Mouse (Mus musculus) mouse embryonic stem cell (cell line): ENCODE measurements around the gene Abhd8.

Experiments
- in situ Hi-C, 2 experiments: fragments of 300-500 bp; cut with MboI; formaldehyde crosslinking; loops; 1 replicate in 1 of 2; 3 replicates in 1 of 2; pipeline ENCODE4 v1.14.3; 2019 to 2020; ENCODE audit warnings: low sequenced_read_pairs in 2 of 2, low pct_unique_long_range_greater_than_20kb in 1 of 2, mixed read lengths in 1 of 2; ENCODE audit not compliant: unreplicated experiment in 1 of 2

Gene Abhd8

DNA sequence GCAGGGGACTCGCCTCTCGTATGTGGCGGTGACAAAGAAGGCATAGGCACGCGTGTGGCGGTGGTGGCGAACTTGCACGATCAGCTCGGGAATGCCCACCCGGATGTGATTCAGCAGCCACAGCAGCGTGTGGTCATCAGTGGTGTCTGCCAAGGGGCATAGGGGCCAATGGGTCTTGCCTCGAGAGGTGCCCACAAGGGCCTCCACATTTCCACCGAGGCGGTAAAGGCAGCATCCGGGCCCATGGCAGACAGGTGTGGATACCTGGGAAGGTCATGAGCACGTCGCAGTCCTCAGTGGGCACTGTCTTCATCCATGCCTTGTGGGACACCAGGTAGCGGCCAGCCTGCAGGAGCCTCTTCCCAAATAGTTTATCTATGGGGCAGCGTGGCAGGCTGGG lies 21.3 kb upstream of the Abhd8 start:
- in situ Hi-C loops, result no loop called here

DNA sequence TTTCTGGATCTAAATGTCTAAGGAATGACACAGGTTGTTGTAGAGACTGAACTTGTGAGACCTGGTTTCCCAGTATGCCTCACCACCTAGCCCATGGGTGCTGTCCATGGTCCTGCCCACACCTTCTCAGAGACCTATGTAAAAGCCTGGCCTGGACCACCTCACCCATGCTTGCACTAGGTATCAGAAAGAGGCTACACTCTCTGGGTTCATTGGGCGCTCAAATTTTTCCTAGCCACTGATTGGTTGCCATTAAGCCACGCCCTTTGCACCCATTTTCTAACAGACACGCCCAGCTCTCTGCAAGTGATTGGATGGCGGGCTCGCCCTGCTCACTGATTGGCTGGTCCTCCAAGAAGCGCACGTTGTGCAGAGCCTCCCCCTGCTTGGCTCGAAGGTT lies 20.5 kb upstream of the Abhd8 start:
- in situ Hi-C loops, result no loop called here

DNA sequence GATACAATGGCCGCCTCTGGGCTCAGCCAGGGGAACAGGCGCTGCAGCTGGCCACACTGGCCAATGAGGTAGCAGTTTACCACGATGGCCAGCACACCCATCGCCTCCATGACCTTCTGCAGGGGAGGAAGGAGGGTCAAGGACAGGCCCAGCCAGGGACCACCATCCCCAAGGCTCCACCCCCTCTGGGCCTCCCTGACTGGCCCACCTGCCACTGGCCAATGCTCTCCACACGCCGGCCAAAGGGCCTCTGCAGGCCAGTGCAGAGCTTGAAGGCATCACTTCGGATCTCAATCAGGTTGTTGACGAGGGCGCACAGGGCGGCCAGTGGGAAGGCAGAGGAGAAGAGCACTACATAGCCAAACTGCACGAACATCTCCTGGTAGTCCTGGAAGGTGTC lies 15.5 kb upstream of the Abhd8 start:
- in situ Hi-C loops, result no loop called here

DNA sequence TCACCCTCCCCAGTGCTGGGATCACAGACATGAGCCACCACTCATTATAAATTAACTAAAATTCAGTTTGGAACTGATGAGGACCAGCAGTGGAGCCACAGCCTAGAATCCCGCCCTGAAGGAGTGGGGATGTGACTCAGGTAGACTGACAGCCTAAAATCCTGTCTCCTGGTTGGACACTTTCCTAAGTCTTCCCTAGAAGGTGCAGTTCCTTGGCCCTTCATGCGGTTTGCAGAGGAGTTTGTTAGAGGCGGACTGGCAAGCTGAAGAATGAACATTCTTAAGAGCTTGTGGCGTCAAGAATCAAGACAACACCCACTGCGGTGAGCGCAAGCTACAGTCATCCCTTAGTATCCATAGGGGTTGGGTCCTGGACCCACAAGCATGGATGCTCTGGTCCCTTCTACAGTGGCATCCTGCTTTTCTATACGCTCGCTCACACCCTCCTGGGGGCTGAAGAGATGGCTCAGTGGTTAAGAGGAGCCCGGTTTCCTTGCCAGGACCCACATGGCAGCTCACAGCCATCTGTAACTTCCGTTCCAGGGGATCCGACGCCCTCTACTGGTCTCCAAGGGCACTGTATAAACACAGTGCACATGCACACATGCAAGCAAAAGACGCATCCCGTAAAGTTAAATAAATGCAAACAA lies 13.9 kb upstream of the Abhd8 start:
- in situ Hi-C loops, result no loop called here

DNA sequence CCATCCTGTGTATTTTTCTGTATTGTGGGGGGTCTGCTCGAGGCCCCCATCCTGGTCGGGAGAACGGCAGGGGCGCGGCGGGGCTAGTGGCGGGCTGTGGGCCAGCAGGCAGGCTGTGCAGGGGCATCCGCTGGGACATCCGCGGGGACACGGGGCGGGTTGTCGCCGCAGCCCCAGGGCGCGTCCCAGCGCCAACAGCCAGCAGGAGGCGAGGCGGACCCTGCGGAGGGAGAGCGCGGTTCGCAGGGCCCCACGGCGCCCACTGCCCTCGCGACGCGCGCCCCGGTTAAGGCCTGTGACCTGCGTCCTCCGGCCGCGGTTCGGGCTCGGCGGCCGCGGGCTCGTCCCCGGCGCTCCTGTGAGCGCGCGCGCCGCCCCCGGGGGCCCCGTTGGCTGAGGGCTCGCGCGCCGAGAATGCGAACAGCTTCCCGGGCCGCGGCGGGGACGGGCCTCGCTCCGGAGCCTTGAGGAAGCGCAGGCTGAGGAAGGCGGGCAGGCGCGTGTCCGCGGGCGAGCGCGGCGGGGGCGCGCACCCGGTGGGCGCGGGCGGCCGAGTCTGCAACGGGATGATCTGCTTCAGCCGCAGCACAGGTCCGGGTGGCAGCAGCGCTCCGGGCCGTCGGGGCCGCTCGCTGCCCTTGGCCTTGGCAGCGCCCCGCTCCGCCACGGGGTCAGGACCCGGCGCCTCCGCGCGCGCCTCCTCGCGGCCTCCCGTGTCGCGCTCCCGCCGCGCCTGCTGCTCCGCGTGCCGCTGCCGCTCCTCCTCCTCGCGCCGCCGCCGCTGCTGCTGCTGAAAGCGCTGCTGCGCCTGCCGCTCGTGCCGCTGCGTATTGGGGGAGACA lies 12.9 kb upstream of the Abhd8 start:
- in situ Hi-C loops, result no loop called here

DNA sequence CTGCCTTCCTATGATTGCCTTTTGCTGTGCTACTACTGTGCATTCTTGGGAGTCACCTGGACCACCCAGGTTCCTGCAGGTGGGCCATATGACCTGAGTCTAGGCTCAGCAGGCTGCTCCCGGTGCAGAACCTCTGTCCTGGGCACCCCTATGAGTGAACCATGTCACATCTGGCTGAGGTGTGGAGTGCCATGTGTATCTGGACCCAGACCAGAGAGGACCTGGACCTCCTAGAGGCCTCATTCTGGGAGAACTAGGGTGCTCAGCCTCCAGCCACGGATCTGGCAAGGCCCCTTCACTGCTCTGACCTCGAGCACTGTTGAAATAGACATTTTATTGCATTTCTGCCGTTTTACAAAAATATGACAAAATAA lies 12.2 kb upstream of the Abhd8 start:
- in situ Hi-C loops, result no loop called here

DNA sequence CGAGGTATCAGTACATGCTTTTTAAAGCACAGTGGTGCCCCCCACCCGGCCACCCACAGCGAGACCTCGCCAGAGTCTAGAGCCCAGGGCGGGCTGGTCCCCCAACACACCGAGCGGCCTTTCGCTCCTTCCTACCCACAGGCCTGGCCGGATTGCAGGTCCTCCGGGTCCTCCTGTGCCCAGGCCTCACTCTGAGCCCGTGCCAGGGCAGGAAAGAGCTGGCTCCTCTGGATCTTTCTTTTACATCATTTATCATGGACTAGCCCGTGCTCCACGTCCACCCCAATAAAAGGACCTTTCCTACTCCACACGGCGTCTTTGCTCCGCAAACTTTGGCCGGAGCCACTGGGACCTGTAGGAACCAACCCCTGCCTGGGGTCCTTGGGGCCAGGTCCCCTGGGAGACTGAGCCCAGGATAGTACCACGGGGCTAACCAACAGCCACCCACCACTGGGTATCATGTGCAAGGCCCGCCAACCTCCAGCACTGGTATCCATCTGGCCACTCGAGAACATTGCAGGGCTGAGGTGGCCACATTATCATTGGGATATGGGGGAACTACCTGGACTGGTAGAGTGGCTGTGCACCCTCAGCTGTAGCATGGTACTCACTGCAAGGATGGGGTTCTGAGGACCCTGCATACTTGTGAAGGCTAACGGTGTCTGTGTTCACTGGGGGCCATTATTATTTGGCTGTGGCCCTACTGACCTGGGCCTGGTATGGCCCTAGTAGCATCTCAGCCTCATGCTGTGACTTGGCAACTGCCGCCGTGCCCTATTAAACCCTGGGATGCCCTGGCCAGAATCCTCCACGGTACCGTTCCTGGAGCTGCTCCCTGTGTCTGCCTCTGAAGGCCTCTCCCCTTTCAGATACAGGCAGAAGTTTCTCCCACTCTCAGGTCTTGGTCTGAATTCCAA lies 11.6 kb upstream of the Abhd8 start:
- in situ Hi-C loops, result no loop called here

DNA sequence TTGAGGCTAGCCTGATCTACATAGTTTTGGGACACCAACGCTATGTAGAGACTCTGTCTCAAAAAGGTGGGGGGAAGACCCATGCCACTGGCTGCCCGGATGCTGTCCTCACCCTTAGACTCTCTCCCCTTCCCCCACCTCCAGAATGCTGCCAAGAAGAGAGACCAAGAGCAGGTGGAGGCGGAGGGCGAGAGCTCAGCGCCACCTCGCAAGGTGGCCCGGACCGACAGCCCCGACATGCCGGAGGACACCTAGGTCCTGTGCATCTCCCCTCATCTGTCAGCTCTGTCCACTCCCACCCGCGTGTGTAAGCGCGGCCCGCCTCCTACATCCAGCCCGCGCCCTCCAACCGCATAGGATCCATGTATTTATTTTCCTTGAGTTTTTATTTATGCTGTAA lies 10.9 kb upstream of the Abhd8 start:
- in situ Hi-C loops, result no loop called here

DNA sequence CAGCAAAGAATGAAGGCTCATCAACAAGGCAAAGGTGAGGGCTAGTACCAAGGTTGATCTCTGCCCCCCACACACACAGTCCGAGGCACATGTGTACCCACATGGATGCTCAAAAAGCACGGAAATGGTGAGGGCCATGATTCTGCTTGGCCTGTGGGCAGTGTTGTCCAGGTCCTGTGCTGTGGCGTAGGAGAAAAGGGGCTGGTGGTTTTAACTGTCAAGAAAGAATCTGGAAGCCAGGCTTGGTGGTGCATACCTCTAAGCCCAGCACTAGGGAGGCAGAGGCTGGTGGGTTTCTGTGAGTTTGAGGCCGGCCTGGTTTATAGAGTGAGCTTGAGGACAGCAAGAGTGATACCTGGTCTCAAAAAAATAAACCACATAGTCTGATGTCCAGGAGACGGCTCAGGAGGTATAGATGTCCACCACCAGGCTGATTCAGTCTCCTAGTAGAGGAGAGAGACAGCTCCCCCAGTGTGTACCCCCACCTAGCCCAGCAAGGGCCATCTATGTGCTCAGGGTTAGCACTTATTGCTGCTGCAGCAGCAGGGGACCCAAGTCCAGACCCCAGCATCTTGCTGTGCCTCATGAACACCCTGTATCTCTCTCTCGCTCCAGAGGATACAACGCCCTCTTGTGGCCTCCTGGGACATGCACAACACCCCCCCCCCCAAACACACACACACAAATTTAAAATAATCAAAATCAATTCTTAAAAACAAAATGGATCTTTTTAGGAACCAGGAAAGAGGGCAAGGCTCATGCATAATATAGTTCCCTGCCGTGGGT lies 9.3 kb upstream of the Abhd8 start:
- in situ Hi-C loops, result no loop called here

DNA sequence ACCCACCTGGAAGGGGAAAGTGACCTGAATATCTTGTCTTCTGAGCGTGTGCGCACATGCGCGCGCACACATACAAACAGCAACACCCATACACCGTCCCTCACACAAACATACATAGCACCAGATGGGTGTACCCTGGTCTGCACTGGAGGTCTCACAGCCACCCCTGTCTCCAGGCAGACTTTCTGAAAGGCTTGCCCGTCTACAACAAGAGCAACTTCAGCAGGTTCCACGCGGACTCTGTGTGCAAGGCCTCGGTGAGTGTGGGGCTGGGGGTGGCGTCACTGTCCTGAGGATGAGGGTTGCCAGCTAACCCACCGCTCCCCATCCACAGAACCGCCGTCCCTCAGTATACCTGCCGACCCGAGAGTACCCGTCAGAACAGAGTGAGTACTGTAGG lies 8.4 kb upstream of the Abhd8 start:
- in situ Hi-C loops, result no loop called here

DNA sequence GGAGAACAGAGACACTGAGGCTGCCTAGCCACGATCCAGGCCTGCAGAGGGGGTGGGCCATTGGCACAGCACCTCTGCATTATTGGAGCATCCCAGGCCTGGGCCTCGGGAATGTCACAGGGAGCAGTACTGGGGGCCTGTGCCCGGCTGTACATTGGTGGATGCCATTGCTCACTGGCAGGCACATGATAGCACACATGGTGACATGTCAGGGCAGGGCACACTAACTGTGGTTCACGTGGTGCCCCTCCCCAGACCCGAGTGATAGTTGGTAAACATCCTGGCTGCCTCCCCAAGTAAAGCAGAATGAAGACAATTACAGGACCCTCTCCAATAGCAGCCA lies 7.4 kb upstream of the Abhd8 start:
- in situ Hi-C loops, result no loop called here

DNA sequence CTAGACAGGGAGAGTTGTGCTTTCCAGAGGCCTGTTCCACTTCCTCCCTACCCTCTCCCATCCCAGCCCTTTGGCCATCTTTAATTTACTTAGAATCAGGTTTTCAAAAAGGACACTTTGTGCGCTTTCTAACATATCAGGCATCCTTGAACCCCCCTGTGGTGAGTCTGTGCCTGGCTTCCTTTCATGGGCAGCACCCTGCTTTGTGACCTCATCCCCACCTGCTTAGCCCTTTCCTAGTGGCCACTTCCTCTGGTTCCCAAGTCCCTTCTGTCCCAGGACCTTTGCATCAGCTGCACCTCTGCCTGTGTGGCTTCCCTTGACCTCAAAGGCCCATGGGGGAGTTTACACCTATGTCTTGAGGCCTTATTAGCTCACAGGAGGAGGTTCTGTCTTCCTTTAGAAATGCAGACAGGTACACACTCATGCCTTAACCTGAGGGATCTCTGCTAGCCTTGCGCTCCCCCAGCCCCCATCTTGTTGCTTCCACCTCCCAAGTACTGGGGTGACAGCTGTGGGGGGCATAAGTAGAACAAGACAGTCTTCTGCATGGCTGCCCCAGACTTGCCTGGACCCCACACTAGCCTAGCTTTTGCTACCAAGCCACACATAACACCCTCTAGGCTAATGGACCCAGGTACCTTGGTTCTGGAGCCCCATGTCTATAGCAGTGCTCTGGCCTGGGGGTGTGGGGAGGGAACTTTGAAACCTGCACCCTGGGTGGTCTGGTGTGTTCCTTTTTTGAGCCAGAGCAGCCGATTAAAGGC lies 6.9 kb upstream of the Abhd8 start:
- in situ Hi-C loops, result no loop called here

DNA sequence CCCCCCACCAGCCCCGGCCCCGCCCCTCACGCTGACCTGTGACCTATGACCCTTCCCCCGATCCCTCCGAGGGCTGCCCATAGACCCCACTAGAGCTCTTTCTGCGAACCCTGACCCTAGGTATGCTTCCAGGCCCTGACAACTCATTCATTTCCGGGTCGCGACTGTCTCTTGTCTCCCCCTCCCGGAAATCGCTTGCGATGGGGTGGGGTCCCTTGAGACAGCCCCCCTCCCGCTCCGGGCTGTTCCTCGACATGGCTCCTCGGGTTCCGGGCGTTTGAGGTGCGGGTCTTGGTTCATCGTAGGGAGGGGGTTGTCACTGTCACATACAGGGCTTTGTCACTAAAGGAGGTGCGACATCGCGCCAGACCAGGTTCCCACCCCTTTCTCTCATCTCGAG lies 6.0 kb upstream of the Abhd8 start:
- in situ Hi-C loops, result no loop called here

DNA sequence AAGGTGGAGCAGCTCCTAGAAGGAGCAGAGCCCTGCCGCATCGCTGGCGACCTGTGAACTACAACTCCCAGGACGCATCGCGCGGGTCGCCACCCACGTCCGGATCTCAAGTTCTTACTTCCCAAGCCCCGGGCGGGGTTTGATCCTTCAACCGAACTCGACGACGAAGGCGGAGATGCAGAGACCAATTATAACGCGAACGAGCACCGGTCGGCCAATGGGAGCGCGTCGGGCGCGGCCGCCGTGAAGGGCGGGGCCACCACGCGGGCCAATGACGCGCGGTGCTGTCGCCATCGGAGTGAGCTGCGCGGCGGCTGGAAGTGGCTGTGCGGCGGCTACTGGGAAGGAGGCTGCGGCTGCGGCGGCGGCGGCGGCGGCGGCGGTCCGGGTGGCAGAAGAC lies 5.5 kb upstream of the Abhd8 start, which contains the start of gene Dda1:
TSS of gene Dda1 (plus strand) at position 284 of the 400 bp plus-strand sequence.
- in situ Hi-C loops, result no loop called here

DNA sequence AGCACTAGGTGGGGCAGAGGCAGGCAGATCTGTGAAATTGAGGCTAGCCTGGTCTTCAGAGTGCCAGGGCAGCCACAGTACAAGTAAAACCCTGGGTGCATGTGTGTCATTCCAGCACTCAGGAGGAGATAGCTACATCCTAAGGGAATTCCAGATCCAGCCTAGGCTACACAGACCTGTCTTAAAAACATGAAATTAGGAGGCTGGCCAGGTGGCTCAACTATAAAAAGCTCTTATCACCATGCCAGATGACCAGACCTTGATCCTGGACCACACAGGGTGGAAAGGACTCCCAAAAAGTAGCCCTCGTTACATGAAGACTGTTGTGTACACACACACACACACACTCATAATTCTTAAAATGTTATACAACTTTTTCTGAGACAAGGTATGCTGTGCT lies 4.5 kb upstream of the Abhd8 start:
- in situ Hi-C loops, result no loop called here

DNA sequence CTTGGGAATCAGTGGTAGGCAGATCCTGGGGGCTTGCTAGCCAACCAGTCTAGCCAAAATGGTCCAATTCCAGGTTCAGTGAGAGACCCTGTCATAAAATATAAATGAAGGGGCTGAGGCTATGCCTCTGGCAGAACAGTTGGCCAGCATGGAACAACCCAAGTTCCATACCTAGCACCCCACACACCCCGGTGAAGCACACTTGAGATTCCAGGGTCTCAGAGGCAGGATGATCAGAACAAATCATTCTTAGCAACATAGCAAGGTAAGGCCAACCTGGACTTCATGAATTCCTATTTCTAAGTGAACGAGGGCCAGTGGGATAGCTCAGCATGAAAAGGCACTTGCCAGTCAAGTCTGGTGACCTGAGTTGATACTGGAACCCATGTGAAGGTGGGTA lies 3.7 kb upstream of the Abhd8 start:
- in situ Hi-C loops, result no loop called here

DNA sequence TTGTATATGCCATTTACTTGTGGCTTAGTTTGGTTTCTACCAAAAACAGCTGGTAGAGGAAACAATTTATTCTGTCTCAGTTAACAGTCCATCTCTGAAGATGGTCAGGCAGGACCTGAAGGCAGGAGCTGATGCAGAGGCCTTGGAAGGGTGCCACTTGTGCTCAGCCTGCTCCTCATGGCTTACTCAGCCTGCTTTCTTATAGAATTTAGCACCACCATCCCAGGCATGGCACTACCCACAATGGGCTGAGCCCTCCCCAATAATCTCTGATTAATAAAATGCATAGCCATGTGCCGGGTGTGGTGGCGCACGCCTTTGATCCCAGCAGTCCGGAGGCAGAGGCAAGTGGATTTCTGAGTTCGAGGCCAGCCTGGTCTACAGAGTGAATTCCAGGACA lies 2.7 kb upstream of the Abhd8 start:
- in situ Hi-C loops, result no loop called here

DNA sequence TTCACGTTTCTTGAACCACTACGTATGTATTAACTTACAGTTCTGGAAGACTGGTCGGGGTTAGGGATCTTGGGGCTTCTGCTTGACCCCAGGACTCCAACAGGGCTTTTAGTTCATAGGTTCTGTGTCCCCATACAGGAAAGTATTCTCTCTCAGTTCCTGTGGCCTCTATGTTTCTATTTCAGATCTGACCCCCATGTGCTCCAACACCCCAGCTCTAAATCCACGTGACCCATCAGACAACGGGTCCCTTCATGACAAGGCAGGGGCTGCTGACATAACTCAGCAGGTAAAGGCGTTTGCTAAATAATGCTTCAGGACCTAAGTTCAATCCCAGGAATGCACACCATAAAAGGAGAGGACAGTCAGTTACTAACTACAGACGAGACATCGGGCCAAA lies 2.3 kb upstream of the Abhd8 start:
- in situ Hi-C loops, result no loop called here
